Mouse (Mus musculus) cerebellum, adult 11-12 months (tissue): Measurements from ENCODE around the gene Hist1h2af.
A peak's percentile ranks its signal among the peaks of the same experiment; 100 is the strongest.
"Not testable (repeated sequence)": the region's sequence is repeated elsewhere in the genome, so short reads cannot be mapped to it uniquely, and the experiment has no call there.

Source experiments
- DNase-seq: peaks from one replicate; pipeline ENCODE4 v3.0.0; 2022

Gene Hist1h2af

GRCm38 (mm10) chr13:23536076-23536822 lies 2.5 kb downstream of the Hist1h2af start:
- no peak for DNase-seq

- no peak for DNase-seq
These were observed 3.5 kb downstream of the Hist1h2af start for GRCm38 (mm10) chr13:23537006-23537710.

GRCm38 (mm10) chr13:23538249-23538648 lies 4.5 kb downstream of the Hist1h2af start:
- DNase-seq, result no peak

GRCm38 (mm10) chr13:23539821-23540220 lies 6.1 kb downstream of the Hist1h2af start:
- not testable (repeated sequence) for DNase-seq

- no peak for DNase-seq
These were observed 7.8 kb downstream of the Hist1h2af start for GRCm38 (mm10) chr13:23541497-23541896.

- DNase-seq, result not testable (repeated sequence)
These were observed 8.7 kb downstream of the Hist1h2af start for GRCm38 (mm10) chr13:23542225-23542980.

GRCm38 (mm10) chr13:23542999-23543607 lies 9.4 kb downstream of the Hist1h2af start, which contains the start of gene Hist1h2bh:
Gene Hist1h2bh, minus strand, starts transcription at chr13:23543392.
- DNase-seq, result peak; percentile 51

- DNase-seq, result peak; percentile 76
These were observed 10.5 kb downstream of the Hist1h2af start, which contains the start of gene Hist1h3f for GRCm38 (mm10) chr13:23543965-23544786. Gene Hist1h3f, plus strand, starts transcription at chr13:23544052.

- not testable (repeated sequence) for DNase-seq
These were observed 11.0 kb downstream of the Hist1h2af start for GRCm38 (mm10) chr13:23544787-23545120.

GRCm38 (mm10) chr13:23546694-23547093 lies 13.0 kb downstream of the Hist1h2af start:
- no peak for DNase-seq

- no peak for DNase-seq
These were observed 17.0 kb downstream of the Hist1h2af start for GRCm38 (mm10) chr13:23550761-23551145.

- DNase-seq, result peak; percentile 93
These were observed 17.6 kb downstream of the Hist1h2af start, which contains the start of gene Hist1h4f for GRCm38 (mm10) chr13:23551146-23551834. Gene Hist1h4f, minus strand, starts transcription at chr13:23551648.

GRCm38 (mm10) chr13:23551931-23552914 lies 18.5 kb downstream of the Hist1h2af start:
- no peak for DNase-seq

- no peak for DNase-seq
These were observed 19.3 kb downstream of the Hist1h2af start, which contains the start of gene Hist1h1d for GRCm38 (mm10) chr13:23552962-23553361. Gene Hist1h1d, plus strand, starts transcription at chr13:23553262.

- no peak for DNase-seq
These were observed 20.7 kb downstream of the Hist1h2af start for GRCm38 (mm10) chr13:23554393-23554792.

GRCm38 (mm10) chr13:23554925-23555838 lies 21.5 kb downstream of the Hist1h2af start:
- DNase-seq, result peak; percentile 77

- DNase-seq, result peak; percentile 68
These were observed 22.2 kb downstream of the Hist1h2af start for GRCm38 (mm10) chr13:23555839-23556416.

- DNase-seq, result no peak
These were observed 23.2 kb downstream of the Hist1h2af start for GRCm38 (mm10) chr13:23556906-23557305.
